Mouse (Mus musculus) duodenum, adult 2 months (tissue): ENCODE data around the gene Fgfr2. TPM values are rescaled to one million over a fixed set of nuclear protein-coding genes. Genes with fewer than 3 reads are reported as not detected.

Source experiments
- polyA plus RNA-seq: library from polyadenylated mRNA; depleted of rRNA; stranded (reverse); fragments of >200 nt; gene quantifications from 2 replicates; pipeline ENCODE4 v1.2.3, GENCODE M21; 2012; ENCODE audit warnings: low replicate concordance; rRNA removed

The Fgfr2 gene
- polyA plus RNA-seq, 1 experiment: 8.8 TPM

Other genes starting within 250 kb of the Fgfr2 start
- gene Zranb1, start 192.2 kb downstream of the Fgfr2 start, polyA plus RNA-seq: 1.6 and 1.7 TPM in 2 replicates
- gene Ctbp2, start 1.0 kb upstream of the Fgfr2 start, polyA plus RNA-seq: 25.4 and 32.6 TPM in 2 replicates